Mouse (Mus musculus): ENCODE results near the gene Cdh26.
A peak's percentile ranks its signal among the peaks of the same experiment; 100 is the strongest.

Cdh26 gene

DNA sequence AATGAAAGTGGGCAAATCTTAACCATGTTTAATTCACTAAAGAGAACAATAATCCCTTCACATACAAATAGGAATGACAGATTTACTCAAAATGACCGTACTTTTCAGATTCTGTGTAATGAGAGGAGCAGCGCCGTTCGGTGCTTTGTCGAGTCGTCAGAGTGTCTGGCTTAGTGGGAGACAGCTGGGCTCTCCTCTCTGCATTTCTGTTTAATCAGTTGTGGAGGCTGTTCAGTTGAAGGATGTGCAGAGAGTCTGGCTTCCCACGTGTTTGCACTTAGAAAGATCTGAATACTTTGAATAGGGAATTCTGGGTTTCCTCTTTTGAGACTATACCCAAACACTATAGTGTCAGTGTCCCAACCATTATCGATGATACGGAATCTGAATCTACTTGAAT lies 7.0 kb downstream of the Cdh26 start:
- DNase-seq (ENCODE audit: low spot score): no peak

DNA sequence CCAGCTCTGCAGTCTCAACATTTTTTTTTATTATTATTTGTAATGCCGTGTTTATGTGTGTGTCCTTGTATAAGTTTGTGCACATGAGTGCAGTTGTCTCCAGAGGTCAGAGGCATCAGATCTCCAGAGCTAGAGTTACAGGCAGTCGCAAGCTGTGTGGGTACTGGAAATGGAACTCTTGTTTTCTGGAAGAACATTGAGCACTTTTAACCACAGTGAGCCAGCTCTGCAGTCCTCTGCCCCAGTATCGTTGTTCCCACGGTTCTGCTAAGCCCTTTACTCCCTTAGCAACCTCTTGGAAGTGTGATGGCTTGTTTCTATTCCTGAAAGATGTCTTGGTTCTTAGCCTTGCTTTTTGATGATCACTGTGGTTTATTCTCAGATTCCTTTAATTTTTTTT lies 19.1 kb downstream of the Cdh26 start:
- no peak for DNase-seq (ENCODE audit: low spot score)

DNA sequence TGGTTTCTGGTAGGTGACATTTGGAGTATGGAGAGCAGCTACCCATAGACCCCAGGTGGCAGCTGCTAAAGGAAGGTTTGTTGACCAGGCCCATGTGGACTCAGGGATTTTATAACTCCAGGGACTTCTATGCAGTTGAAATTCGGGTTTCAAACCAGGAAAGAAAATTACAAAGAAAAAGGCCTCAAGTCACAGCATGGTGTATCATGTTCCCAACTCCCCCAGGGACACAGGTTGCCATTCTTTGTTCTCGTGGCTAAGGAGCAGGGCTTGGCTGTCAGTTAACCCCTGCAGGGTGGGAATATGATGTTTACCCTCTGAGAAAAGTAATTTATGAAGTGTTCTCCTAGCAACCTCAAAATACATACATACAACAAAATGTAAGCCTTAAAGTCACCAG lies 19.9 kb downstream of the Cdh26 start:
- no peak for DNase-seq (ENCODE audit: low spot score)

DNA sequence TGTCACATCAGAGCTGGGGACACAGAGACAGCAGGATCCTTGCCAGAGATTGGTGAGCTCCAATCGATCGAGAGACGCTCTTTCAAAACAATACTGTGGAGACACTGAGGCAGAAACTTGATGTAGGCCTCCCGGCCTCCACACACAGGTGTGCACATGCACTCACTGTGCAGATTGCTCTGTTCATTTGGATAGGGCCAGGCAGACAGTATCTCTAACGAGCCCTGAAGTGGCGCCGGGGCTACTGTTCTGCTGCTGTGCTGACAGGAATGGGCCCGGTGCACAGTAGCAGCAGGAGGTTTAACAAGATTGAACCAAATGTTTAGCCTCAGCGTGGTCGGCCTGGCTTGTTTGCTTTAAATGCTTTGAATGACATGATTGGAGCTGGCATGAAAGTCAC lies 20.6 kb downstream of the Cdh26 start:
- no peak for DNase-seq (ENCODE audit: low spot score)

DNA sequence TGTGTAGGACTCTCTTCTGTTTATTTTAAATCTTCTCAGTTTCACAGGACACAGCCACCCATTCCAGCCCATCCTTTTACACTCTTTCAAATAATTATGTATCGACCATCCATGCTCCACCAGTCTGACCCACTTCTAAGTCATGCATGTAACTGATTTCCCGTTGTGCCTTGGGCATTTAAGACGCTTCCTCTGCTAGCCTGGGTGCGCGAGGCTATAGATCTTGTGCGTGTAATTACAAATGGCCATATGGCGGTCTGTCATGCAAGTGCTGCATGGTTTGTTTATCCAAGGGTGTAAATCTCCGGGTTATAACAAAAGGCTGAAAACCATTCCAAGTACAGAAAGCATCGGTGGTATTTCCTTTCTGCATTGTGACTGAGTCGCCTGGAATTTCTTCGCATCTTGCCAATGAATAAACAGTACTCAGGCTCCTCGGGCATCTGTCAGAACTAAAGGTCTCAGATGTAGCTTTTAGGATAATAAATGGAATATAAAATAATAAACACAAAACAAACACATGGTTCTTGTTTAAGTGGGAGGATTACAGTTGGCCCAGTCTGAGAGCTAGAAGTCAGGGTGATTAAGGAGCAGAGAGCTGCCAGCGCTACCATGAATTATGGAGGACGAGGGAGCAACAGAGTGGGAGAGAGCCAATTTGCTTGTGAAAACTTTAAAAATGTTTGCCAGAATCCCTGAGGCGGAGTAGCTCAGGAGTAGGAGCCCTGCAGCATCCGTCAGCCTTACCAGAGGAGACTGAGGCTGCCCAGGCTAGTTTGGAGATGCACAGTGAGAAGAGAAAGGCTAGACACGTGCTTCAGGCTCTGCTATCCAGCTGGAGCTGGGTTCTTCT lies 24.6 kb downstream of the Cdh26 start:
- DNase-seq (ENCODE audit: low spot score): peak; percentile 12

DNA sequence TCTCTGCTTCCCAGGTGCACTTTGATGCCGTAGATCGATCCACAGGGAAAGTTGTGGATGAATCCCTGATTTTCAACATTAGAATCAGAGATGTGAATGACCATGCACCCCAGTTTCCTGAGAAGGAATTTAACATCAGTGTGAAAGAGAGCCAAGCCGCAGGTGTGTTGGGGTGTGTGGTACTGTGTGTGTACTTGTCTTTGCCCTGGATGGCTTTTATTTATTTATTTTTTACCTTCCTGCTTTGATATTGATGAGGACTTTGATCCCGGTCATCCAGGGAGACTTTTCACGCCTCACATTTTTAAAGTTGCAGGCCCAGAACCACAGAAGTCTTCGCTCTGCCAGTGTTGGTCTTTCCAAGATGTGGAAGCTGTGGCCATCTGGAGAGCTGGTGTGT lies 27.1 kb downstream of the Cdh26 start:
- no peak for DNase-seq (ENCODE audit: low spot score)

DNA sequence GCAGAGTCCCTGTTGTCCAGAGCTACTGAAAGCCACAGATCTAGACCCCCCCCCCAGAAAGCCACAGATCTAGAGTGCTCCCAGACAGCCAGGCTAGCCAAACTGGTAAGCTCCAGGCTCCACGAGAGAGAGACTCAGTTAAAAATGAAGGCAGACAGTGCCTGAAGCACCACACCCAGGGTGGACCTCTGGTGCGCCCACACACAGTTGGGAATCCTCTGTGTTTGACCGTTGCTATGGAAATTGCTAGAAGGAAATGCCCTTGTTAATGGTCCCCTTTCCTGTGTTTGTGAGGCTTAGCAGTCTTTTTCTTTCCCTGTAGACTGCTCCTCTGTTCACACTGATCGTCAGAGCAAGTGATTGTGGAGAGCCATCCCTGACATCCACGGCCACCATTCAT lies 30.0 kb downstream of the Cdh26 start:
- no peak for DNase-seq (ENCODE audit: low spot score)

DNA sequence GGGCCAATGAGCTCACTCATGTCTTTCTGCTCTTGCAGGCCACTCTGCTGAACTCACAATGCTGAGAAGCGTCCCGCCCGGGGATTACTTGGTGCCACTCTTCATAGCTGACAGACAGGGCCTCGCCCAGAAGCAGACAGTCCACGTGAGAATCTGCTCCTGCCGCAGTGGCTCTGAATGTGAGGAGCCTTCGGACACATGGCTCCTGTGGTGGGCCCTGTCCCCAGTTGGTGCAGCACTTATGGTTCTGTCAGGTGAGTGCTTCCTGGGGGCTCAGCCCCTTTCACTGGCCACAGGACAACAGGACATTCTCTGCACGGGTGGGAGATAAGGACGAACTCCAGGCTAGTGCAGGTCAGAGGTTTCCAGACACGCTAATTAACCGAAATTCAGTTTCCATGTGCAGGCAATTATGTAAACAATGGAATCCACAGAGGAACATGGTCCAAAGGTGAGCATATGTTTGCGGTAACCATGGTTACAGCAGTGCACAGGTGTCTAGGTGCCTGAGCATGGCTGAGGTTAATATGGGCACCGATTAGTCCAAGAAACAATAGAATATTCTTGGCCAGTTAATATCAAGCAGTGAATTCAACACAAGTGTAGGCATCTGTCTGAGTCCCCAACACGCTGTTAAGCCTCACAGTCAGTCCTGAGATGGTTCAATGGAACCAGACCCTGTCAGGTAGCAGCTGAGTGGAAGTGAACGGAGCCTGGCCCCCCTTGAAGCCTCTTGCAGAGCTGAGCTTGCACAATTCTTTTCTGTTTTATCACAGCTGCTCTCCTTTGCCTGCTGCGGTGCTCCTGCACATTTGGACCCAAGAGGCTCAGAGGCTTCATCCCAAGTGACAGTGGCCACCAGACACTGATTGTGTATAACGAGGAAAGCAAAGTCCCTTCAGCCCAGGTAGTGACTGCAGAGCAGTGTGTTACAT lies 41.5 kb downstream of the Cdh26 start:
- DNase-seq (ENCODE audit: low spot score): no peak

DNA sequence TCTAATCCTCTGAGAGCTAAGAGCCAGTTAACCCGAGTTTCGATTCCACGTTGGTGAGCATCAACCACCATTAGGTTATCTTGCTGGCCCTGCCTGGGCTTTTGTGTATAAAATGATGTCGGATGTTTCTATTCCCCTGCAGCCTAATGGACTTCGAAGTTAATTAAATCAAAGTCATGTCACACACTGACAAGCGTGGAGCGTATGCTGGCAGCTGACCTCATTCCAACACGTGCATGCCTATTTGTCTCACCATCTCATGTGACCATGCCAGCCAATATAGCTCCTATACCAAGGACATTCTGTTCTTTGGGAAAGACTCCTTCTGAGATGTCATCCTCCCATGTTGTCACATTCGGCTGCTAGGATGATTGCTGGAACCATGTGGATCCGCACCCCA lies 43.6 kb downstream of the Cdh26 start:
- DNase-seq (ENCODE audit: low spot score): no peak

DNA sequence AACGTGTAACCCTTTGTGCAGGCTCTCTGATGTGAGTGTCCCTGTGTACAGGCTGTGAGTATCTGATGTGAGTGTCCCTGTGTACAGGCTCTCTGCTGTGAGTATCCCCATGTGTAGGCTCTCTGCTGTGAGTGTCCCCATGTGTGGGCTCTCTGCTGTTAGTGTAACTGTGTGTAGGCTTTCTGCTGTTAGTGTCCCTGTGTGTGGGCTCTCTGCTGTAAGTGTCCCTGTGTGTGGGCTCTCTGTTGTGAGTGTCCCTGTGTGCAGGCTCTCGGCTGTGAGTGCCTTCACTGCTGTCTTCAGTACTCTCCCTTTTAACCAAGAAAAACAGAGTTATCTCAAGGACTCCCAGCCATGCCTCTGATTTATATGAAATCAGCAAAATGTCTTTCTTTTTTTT lies 46.9 kb downstream of the Cdh26 start:
- no peak for DNase-seq (ENCODE audit: low spot score)

DNA sequence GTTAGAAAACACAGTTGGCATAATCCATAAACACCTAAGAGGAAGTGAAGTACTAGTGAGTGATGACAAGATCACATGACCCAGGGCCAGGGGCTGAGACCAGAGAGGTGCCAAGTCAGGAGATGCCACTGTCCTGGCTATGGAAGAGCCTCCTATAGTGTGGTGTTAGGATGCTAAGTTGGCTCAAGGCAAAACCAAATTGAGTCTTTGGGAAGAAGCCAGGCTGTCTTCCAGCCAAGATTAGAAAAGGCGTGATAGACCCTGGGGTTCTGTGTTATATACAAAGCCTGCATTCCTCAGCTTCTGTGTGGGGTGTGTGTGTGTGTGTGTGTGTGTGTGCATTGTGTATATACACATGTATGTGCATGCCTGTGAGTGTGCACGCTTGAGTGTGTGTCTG lies 48.7 kb downstream of the Cdh26 start:
- no peak for DNase-seq (ENCODE audit: low spot score)

DNA sequence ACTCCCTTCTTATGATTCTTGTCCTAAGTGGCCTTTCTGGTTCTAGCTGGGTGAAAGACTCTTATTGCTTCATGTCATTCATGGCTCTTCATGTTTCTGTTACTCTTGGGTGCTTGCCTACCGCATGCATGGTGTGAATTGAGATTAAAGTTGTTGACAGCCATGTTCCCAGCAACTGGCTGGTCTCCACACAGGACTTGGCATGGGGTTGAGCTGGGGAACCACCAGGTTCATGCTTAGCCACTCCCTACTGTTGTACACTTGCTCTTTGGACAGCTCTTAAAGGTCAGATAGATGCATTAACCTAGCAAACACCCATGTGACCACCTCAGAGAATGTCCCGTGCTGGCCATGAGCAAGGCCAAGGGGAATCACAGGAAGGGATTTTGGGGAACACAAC lies 50.6 kb downstream of the Cdh26 start:
- DNase-seq (ENCODE audit: low spot score): no peak

DNA sequence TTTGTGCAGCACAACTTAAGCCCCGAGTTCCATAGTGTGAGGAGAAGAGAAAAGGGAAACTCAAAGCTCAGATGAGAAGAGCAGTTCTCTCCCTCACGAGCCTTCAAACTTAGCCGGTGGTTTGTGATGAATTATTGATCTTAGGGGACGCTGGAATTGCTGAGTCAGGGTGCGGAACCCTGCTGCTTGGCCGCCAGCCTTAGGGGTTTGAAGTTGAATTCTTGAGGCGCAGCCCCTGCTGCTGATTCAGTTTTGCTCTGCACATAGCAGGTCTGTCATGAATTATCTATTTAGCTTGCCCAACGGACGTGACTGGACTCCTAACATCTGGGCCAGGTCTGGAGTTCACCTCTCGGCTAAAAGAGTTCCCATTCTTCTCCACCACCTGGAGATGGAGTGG lies 53.1 kb downstream of the Cdh26 start:
- no peak for DNase-seq (ENCODE audit: low spot score)

DNA sequence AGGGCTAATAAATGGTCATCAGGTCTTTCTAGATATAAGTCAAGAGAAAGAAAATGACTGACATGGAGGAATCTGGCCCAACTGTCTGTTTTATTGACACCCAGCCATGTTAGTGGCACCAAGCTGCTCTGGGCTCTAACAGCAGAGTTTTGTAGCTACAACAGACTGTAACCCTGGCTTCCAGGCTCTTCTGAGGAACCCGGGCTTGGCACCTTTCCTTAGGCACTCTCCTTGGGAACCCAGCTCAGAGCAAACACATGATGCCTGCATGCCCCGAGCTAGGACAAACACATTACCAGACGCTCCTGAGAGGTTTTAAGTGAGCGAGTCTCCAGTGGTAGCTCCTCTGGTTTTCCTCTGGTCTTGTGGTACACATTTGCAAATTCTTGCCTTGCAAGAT lies 57.9 kb downstream of the Cdh26 start:
- no peak for DNase-seq (ENCODE audit: low spot score)

DNA sequence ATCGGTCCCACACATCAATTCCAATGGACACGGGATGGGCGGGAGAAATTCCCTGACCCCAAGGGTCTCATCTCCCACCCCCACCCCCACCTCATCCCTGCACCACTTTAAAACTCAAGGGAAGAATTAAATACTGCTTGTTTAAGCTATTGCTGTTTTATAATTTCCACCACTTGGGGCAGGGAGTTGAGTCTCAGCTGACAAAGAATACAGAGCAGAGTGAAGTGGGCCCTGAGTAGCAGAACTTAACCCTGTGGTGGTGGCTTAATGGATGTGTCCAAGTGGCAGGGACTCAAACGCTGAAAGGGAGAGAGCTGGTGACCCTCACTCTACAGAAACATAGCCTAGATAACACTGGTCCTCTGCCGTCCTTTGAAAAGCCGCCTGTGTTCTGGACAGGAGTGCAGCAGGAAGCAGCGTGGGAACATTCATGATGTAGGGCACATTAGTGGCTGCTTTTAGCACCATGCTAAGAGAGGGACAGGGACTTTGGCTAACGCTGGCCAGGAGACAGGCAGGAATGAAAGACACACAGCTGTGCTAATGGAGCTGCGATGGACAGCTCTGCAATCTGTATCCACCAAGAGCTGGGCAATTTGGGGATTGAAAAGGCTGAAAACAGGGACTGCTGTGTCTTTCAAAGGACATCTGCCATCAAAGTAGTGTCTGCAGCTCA lies 60.1 kb downstream of the Cdh26 start:
- DNase-seq (ENCODE audit: low spot score): no peak

DNA sequence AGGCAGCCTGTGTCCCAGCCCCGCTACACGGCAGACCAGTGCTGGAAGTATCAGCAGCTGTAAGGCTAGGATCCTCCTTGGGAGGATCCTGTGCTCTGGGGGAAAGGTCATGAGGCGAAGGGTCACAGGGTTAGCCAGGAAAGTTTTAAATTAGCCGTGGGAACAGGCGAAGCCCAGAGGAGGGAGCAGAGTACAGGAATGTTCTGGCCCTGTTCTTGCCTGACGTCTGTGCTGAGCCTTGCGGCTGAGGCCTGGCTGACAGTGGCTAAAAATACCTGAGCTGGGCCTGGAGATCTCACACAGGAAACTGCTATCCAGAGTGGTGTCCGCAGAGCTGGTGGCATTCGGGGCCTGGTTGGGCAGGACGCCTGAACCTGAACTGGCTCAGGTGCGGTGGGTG lies 63.7 kb downstream of the Cdh26 start:
- no peak for DNase-seq (ENCODE audit: low spot score)

DNA sequence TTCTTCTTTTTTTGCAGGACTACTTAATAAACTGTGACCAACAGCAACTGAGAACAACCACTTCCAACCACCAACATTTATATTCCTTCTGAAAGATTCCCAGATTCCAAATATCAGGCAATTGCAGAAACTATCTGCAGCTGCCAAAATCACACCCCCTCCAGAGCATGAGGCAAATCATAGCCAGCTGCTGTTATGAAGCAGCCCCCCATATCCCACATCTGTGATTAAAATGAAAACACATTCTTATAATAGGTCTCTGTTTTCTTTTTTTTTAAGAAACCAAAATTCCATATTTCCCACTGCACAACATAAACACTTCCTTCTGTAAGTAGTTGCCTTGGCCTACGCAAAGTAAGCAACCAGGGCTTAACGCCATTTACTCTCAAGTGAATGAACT lies 65.5 kb downstream of the Cdh26 start:
- no peak for DNase-seq (ENCODE audit: low spot score)

DNA sequence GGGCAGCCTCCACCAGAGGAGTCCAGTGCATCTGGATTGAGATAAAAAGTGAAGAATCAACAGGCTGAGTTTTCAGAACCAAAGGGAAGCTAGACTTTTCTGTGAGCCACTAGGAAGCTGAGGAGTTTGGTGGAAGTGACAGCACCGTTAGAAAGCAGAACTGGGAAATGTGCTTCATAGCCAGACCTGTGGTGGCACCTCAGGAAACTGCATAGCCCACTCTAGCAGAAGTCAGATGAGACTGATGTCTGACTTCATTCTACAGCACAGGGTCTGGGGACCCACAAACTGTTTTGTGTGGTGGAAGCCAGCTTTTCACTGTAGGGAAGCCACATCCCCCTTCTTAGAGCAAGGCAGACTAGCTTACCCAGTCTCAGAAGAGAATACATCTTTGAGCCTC lies 67.6 kb downstream of the Cdh26 start:
- no peak for DNase-seq (ENCODE audit: low spot score)

DNA sequence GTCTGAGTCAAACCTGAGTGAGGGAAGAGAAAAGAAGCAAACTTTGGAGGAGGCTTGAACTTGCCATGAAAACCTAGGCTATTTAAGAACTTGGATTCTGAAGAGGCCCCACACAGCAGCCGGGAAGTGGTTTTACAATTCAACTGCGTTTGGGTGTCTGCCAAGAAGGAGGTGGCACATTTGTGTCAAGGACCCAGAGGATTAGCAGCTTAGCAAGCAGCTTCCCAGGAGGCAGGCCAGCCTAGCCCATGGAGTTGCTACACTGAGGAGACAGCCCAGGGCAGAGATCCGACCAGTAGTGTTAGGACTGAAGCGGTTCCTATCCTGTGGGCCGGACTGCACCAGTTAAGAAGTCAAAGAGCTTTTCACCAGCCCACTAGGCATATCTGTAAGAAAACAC lies 68.1 kb downstream of the Cdh26 start:
- no peak for DNase-seq (ENCODE audit: low spot score)

DNA sequence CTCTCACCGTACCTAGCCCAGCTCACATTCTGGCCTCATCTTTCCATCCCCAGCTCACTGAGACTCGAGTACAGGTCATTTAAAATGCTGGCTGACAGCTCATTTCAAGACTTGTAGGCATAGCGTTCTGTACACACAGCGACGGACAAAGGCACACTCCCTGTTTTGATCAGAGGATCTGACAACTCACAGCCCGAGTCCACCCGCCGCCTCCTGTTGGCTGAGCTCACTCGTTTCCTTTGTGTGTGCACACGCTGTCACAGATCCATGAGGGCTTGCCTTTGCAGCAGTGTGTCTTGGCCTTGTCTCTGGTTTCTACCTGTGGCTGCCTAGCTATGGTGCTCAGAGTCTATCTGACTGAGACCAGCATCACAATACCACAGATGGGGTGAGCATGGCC lies 72.1 kb downstream of the Cdh26 start:
- DNase-seq (ENCODE audit: low spot score): no peak

DNA sequence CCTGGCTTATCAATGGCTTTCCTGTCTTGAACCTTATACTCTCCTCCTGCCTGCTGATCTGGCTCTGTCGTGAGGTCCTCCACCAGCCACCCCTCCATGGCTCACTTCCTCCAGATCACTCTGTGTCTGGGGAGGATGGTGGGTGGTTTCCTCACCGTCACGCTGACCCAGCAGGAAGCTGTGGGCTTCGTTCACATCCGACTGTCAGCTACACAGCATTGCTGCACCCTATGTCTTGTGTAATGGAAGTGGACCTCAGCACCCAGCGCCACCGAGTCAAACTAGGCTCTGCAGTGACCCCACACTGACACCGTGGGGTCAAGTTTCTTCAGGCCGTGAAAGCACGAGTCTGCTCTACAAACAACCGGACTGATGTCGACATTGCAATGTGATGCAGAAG lies 75.7 kb downstream of the Cdh26 start:
- no peak for DNase-seq (ENCODE audit: low spot score)

DNA sequence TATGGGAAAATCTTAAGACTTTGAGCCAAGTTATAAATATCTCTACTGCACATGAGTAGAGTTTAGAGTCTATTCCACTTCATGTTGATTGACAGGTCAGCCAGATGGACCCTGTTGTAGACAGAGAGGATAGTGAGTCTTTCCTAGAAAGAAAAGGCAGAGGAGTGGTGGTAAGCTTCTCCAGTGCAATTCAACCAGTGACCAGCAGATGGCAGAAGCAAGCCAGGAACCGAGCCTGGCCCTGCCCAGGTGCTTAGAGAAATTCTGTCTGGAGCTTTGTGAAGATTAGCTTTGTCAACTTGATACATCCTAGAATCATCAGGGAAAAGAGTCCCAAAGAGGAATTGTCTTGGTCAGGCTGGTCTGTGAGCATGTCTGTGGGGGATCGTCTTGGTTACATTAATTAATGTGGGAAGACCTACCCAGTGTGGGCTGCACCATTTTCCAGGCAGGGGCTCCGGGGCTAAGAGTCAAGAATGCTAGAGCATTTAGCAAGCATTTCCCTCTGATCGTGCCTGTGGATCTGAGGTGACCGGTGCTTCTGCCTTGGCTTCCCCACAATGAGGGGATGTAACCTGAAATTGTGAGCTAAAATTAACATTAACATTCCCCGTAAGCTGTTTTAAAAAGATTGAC lies 77.2 kb downstream of the Cdh26 start:
- DNase-seq (ENCODE audit: low spot score): peak; percentile 56

Data from layer of hippocampus, adult 9-10 months (tissue).